Mouse (Mus musculus): ENCODE measurements around the gene Ddah1. TPM values are rescaled to one million over a fixed set of nuclear protein-coding genes. Genes with fewer than 3 reads are reported as not detected.
A peak's percentile ranks its signal among the peaks of the same experiment; 100 is the strongest.
"Not testable (repeated sequence)": the region's sequence is repeated elsewhere in the genome, so short reads cannot be mapped to it uniquely, and the experiment has no call there.

The Ddah1 gene
- total RNA-seq, 2 experiments from 2014 or later: 11.0 to 13.7 TPM

GRCm38 (mm10) chr3:145912512-145912911 lies 154.0 kb downstream of the Ddah1 start:
- DNase-seq: no peak

- DNase-seq: peak; percentile 13
These were observed 154.8 kb downstream of the Ddah1 start for GRCm38 (mm10) chr3:145913263-145913662.

- DNase-seq: not testable (repeated sequence)
These were observed 155.5 kb downstream of the Ddah1 start for GRCm38 (mm10) chr3:145913942-145914341.

- DNase-seq: no peak
These were observed 157.9 kb downstream of the Ddah1 start for GRCm38 (mm10) chr3:145916374-145916773.

GRCm38 (mm10) chr3:145916826-145917225 lies 158.4 kb downstream of the Ddah1 start:
- DNase-seq: no peak

- no peak for DNase-seq
These were observed 163.8 kb downstream of the Ddah1 start, which contains the start of gene Bcl10 for GRCm38 (mm10) chr3:145922019-145922854. Gene Bcl10, plus strand, starts transcription at chr3:145922804.

GRCm38 (mm10) chr3:145922971-145923370 lies 164.5 kb downstream of the Ddah1 start:
- DNase-seq: no peak

- DNase-seq: peak; percentile 99
These were observed 165.6 kb downstream of the Ddah1 start for GRCm38 (mm10) chr3:145923874-145924577.

GRCm38 (mm10) chr3:145924649-145925337 lies 166.3 kb downstream of the Ddah1 start:
- peak; percentile 69 for DNase-seq

- no peak for DNase-seq
These were observed 167.0 kb downstream of the Ddah1 start for GRCm38 (mm10) chr3:145925506-145925905.

- no peak for DNase-seq
These were observed 171.3 kb downstream of the Ddah1 start for GRCm38 (mm10) chr3:145929525-145930400.

GRCm38 (mm10) chr3:145933845-145934244 lies 175.4 kb downstream of the Ddah1 start:
- DNase-seq: no peak

- peak; percentile 95 for DNase-seq
These were observed 179.3 kb downstream of the Ddah1 start, which contains the start of gene 2410004B18Rik for GRCm38 (mm10) chr3:145937505-145938404. Gene 2410004B18Rik, plus strand, starts transcription at chr3:145938014.

- no peak for DNase-seq
These were observed 180.2 kb downstream of the Ddah1 start for GRCm38 (mm10) chr3:145938405-145939349.

- no peak for DNase-seq
These were observed 180.9 kb downstream of the Ddah1 start for GRCm38 (mm10) chr3:145939402-145939801.

- no peak for DNase-seq
These were observed 181.5 kb downstream of the Ddah1 start for GRCm38 (mm10) chr3:145939971-145940370.

GRCm38 (mm10) chr3:145941971-145942370 lies 183.5 kb downstream of the Ddah1 start:
- peak; percentile 77 for DNase-seq

All from adrenal gland, postnatal 10 days (tissue).